Mouse (Mus musculus) heart, adult 2 months (tissue): ENCODE measurements around the gene Piga.

Experiments
- CTCF ChIP-seq: fragments of 200-600 bp; IDR thresholded peaks from 2 replicates; pipeline ENCODE4 v1.8.1; 2022; ENCODE audit warnings: antibody characterized with exemption, mild to moderate bottlenecking, moderate library complexity
- EP300 ChIP-seq: fragments of 200-500 bp; IDR thresholded peaks from 2 replicates; pipeline ENCODE4 v1.6.1; 2011; ENCODE audit warnings: low read depth, low read length, control low read depth; ENCODE audit not compliant: insufficient read depth
- POLR2A ChIP-seq: fragments of 200-500 bp; IDR thresholded peaks from 2 replicates; pipeline ENCODE4 v1.6.1; 2011; ENCODE audit warnings: mild to moderate bottlenecking, low read depth, low read length, control low read depth; ENCODE audit not compliant: insufficient read depth

GRCm38 (mm10) chrX:164430621-164431020, 11.0 kb downstream of the Piga start:
- TF ChIP-seq EP300, result no peak
- TF ChIP-seq CTCF, result no peak
- no peak for TF ChIP-seq POLR2A
